Mouse (Mus musculus): Measurements from ENCODE around the gene F8a.
"Not testable (repeated sequence)": the region's sequence is repeated elsewhere in the genome, so short reads cannot be mapped to it uniquely, and the experiment has no call there.

F8a gene

GRCm38 (mm10) chrX:73227914-73228605 lies at the start of gene F8a:
Gene F8a, plus strand, starts transcription at chrX:73228291.
- peak; percentile 84 for DNase-seq (ENCODE audit: low read depth, low spot score)

GRCm38 (mm10) chrX:73191934-73192333 lies 36.2 kb upstream of the F8a start, which contains the start of gene Xlr3b:
Gene Xlr3b, plus strand, starts transcription at chrX:73192207.
- DNase-seq (ENCODE audit: low read depth, low spot score), result peak; percentile 5

GRCm38 (mm10) chrX:73213819-73214564 lies 14.1 kb upstream of the F8a start, which contains the start of gene Xlr4b:
Gene Xlr4b, plus strand, starts transcription at chrX:73214333.
- not testable (repeated sequence) for DNase-seq (ENCODE audit: low read depth, low spot score)

DNA sequence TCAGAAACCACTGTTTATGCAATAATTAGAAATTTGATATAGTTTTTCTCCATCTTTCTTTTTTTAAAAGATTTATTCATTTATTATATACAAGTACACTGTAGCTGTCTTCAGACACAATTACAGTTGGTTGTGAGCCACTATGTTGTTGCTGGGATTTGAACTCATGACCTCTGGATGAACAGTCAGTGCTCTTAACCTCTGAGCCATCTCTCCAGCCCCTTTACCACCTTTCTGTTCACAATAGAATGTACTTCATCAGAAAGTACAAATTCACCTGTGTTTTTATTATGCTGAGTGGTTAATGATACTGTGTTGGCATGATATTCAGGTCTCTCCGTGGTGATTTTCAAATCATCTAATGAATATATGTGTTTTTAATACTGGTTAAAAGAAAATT lies 2.7 kb upstream of the F8a start:
- DNase-seq (ENCODE audit: low read depth, low spot score), result no peak

DNA sequence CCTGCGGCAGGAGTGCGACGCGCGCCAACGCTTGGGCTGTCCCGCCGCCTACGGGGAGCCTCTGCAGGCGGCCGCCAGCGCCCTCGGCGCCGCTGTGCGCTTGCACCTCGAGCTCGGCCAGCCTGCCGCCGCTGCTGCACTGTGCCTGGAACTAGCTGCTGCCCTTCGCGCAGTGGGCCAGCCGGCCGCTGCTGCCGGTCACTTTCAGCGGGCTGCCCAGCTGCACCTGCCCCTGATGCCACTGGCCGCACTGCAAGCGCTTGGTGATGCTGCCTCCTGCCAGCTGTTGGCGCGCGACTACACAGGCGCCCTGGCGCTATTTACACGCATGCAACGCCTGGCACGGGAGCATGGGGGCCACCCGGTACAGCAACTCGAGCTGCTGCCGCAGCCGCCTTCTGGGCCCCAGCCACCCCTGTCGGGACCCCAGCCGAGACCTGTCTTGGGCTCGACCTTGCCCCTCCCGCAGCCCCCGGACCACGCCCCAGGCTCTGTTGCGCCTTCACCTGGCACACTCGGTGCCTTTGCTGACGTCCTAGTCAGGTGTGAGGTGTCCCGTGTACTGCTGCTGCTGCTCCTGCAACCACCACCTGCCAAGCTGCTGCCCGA lies 619 bp downstream of the F8a start:
- DNase-seq (ENCODE audit: low read depth, low spot score), result peak; percentile 55

DNA sequence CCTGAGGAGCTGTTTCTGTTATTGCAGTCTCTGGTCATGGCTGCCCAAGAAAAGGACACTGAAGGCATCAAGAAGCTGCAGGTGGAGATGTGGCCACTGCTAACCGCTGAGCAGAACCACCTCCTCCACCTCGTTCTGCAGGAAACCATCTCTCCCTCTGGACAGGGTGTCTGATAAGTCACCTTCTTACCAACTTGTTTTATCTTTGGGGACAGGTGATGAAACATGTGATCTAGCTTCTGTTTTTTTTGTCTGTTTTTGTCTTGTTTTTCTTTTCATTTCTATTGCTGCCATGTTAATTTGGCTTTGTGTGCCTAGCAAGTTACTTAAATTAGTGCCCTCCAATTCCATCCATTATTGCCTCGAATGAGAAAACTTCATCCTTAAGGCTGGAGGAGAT lies 1.2 kb downstream of the F8a start:
- DNase-seq (ENCODE audit: low read depth, low spot score), result peak; percentile 0

GRCm38 (mm10) chrX:73242821-73243325 lies 14.8 kb downstream of the F8a start, which contains the start of gene Xlr4c:
Gene Xlr4c, minus strand, starts transcription at chrX:73243130.
- DNase-seq (ENCODE audit: low read depth, low spot score), result not testable (repeated sequence)

- DNase-seq (ENCODE audit: low read depth, low spot score), result not testable (repeated sequence)
Measured at GRCm38 (mm10) chrX:73262428-73262827, 34.3 kb downstream of the F8a start.

DNA sequence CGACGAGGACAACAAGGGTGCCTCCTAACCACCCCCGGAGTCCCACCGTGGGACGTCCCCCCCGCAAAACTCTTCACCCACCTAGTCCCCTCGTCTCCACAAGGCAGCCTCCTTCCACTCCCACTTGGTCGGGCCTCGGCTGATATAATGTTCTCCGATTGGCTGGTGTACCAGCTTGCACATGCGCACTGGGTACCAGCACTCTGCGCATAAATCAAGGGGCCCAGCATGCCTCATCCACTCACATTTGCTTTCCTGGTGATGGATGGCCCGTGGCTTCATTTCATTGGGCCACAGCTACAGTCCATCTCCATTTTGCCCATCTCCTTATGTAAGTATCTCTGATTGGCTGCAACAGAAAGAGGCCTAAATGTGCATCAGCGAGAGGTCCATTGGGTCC lies 37.2 kb downstream of the F8a start, which contains the start of gene Xlr3c:
Gene Xlr3c (minus strand): TSS at position 121 of the 400 bp plus-strand sequence.
- not testable (repeated sequence) for DNase-seq (ENCODE audit: low read depth, low spot score)

Data from ZHBTc4 (cell line).